In the genomic region with DNA sequence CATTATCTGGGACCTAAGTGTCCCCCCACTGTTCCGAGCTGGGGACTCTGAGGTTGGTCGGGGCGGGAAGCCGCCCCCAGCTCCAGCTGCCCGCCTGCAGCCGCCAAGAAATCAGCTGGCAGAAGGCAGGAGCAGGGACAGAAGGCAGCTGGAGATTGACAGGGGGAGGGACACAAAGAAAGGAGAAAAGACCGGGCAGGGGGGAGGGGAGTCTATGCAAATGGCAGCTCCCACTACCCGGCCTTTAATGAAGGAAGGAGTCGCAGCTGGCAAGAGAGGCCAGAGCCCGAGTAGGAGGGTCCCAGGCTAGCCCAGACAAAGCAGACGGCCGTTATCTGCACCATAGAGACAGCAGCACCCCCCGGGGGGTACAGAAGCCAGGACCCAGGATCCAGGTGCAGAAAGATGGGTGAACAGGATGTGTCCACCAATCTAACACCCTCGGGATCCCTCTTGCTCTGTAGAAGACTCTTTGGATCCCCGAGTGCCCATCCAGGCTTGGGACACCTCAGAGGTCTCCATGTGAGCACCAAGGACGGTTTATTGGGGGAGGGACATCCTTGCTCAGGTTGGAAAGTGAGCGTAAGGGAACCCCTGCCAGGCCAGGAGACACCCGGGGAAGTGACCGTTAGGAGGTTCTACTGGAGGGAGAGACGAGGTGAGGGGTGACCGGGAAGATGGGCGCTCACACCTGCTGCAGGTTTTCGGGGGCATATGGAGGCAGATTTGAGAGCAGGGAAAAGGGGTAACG, we compare ENCODE assay signal across 8 mouse cellular contexts. TPM values are rescaled to one million over a fixed set of nuclear protein-coding genes. Genes with fewer than 3 reads are reported as not detected.
DNase-seq lines count a peak whose midpoint lies in the region; ATAC-seq and TF ChIP-seq lines count a peak whose summit lies in the region.

No protein-coding gene starts in this region.

- H3K36me3 ChIP-seq in kidney, embryonic 14.5 days (ENCODE audit: control insufficient read depth, insufficient read depth, low read length): no peaks in the 10 kb centered on the region
- no peaks in the 10 kb centered on the region for H3K36me3 ChIP-seq in midbrain, embryonic 11.5 days (ENCODE audit: control insufficient read depth, insufficient read depth, low read length)
- H3K36me3 ChIP-seq in stomach, postnatal 0 days (ENCODE audit: control insufficient read depth, insufficient read depth, low read length): no peaks in the 10 kb centered on the region

- peaks cover 10% of the 10 kb centered on the region for H3K27me3 ChIP-seq in kidney, embryonic 14.5 days (ENCODE audit: control insufficient read depth, insufficient read depth, low read length)
- peaks cover 29% of the 10 kb centered on the region for H3K27me3 ChIP-seq in midbrain, embryonic 11.5 days (ENCODE audit: control insufficient read depth, insufficient read depth, low read length)
- peaks cover 3% of the 10 kb centered on the region; the same call in 1 of the 2 replicates for H3K27me3 ChIP-seq in stomach, postnatal 0 days (ENCODE audit: control insufficient read depth, insufficient read depth, low read length)

- H3K4me3 ChIP-seq in kidney, embryonic 14.5 days (ENCODE audit: low read length): peak overlapping the region; percentile 80
- H3K4me3 ChIP-seq in midbrain, embryonic 11.5 days (ENCODE audit: low read depth, low read length): peak overlapping the region; percentile 92
- H3K4me3 ChIP-seq in stomach, postnatal 0 days (ENCODE audit: low read depth, low read length): peak overlapping the region; percentile 64

- TF ChIP-seq EP300 in stomach, postnatal 0 days (optimal IDR thresholded peaks at IDR 0.05): no peak

- peaks cover 3% of the 10 kb centered on the region; the same call in 1 of the 2 replicates for H3K9me3 ChIP-seq in kidney, embryonic 14.5 days (ENCODE audit: control insufficient read depth, low read length)
- H3K9me3 ChIP-seq in midbrain, embryonic 11.5 days (ENCODE audit: control insufficient read depth, low read length): no peaks in the 10 kb centered on the region
- H3K9me3 ChIP-seq in stomach, postnatal 0 days (ENCODE audit: control insufficient read depth, low read length): no peaks in the 10 kb centered on the region

- peak overlapping the region; percentile 100 for H3K4me2 ChIP-seq in kidney, embryonic 14.5 days (replicated peaks; ENCODE audit: low read depth, low read length)
- peak overlapping the region; percentile 98 for H3K4me2 ChIP-seq in midbrain, embryonic 11.5 days
- H3K4me2 ChIP-seq in stomach, postnatal 0 days (replicated peaks; ENCODE audit: low read depth): peak overlapping the region; percentile 94

- H3K4me1 ChIP-seq in kidney, embryonic 14.5 days (ENCODE audit: control insufficient read depth, insufficient read depth, low read length): peaks cover 47% of the 10 kb centered on the region
- H3K4me1 ChIP-seq in midbrain, embryonic 11.5 days (ENCODE audit: control insufficient read depth, insufficient read depth, low read length): peaks cover 45% of the 10 kb centered on the region
- H3K4me1 ChIP-seq in stomach, postnatal 0 days (replicated peaks; ENCODE audit: control insufficient read depth, insufficient read depth): peaks cover 17% of the 10 kb centered on the region

- WGBS in kidney, embryonic 14.5 days: 2% methylated on average over 24 of the region's 24 CpGs
- WGBS in midbrain, embryonic 11.5 days: under 1% methylated on average over 24 of the region's 24 CpGs
- WGBS in stomach, postnatal 0 days: 2% methylated on average over 24 of the region's 24 CpGs

- no peak for ATAC-seq in kidney, embryonic 14.5 days (ENCODE audit: low FRiP score, low TSS enrichment)
- peak; percentile 54 for ATAC-seq in midbrain, embryonic 11.5 days (ENCODE audit: low FRiP score)
- ATAC-seq in stomach, postnatal 0 days (ENCODE audit: low FRiP score, low TSS enrichment): no peak

- TF ChIP-seq CTCF in stomach, postnatal 0 days (IDR thresholded peaks at IDR 0.05; ENCODE audit: low read depth): no peak

- H3K9ac ChIP-seq in kidney, embryonic 14.5 days (ENCODE audit: low read depth, low read length): peak overlapping the region; percentile 87
- peak overlapping the region; percentile 98 for H3K9ac ChIP-seq in midbrain, embryonic 11.5 days (ENCODE audit: low read length)
- H3K9ac ChIP-seq in stomach, postnatal 0 days (ENCODE audit: low read length): peak overlapping the region; percentile 67

- peak overlapping the region; percentile 77 for H3K27ac ChIP-seq in kidney, embryonic 14.5 days (ENCODE audit: low read depth, low read length)
- peak overlapping the region; percentile 89 for H3K27ac ChIP-seq in midbrain, embryonic 11.5 days (ENCODE audit: low read depth, low read length)
- H3K27ac ChIP-seq in stomach, postnatal 0 days (replicated peaks): no peak overlapping the region

- no peak for DNase-seq in kidney, adult 18-20 months
- DNase-seq in NIH3T3 (ENCODE audit: low read depth): peak; percentile 23
- DNase-seq in frontal cortex, adult 2 months (ENCODE audit: extremely low spot score in 1 of 2, low spot score in 1 of 2): peak; percentile 47 to 73
- DNase-seq in layer of hippocampus, postnatal 14 days (ENCODE audit: low spot score in 2 of 2): peak; percentile 78 to 84
- peak; percentile 97 for DNase-seq in midbrain, embryonic 11.5 days (ENCODE audit: low spot score, missing footprints)
- peak; percentile 40 for DNase-seq in stomach, postnatal 0 days (ENCODE audit: low spot score)
- DNase-seq in natural killer cell, adult 2 months (ENCODE audit: low spot score in 2 of 2): no peak

RNA-seq across cellular contexts. Expression of gene Ptprs, which starts 1.3 kb away (rescaled TPM):
- polyA plus RNA-seq in kidney, embryonic 14.5 days (2014; fragmentation: Nextera tagmentation; extraction: Ambion mirVana): 115 and 122 TPM in 2 replicates
- polyA plus RNA-seq in frontal cortex, adult 2 months (2012; rRNA removed): 622 and 690 TPM in 2 replicates
- 100 to 1,000 TPM; 771 to 772 TPM for total RNA-seq in layer of hippocampus, postnatal 14 days (2021)
- polyA plus RNA-seq in midbrain, embryonic 11.5 days (2014; fragmentation: Nextera tagmentation; extraction: Ambion mirVana): 115 and 125 TPM in 2 replicates
- polyA plus RNA-seq in stomach, postnatal 0 days (2015; fragmentation: Nextera tagmentation; extraction: Ambion mirVana): 22.2 and 22.8 TPM in 2 replicates

RNA-seq across cellular contexts. Expression of gene Znrf4, which starts 37.2 kb away (rescaled TPM):
- polyA plus RNA-seq in kidney, embryonic 14.5 days (2014; fragmentation: Nextera tagmentation; extraction: Ambion mirVana): not detected in 2 replicates
- not detected in 2 replicates for polyA plus RNA-seq in frontal cortex, adult 2 months (2012; rRNA removed)
- not detected for total RNA-seq in layer of hippocampus, postnatal 14 days (2021)
- not detected in 2 replicates for polyA plus RNA-seq in midbrain, embryonic 11.5 days (2014; fragmentation: Nextera tagmentation; extraction: Ambion mirVana)
- polyA plus RNA-seq in stomach, postnatal 0 days (2015; fragmentation: Nextera tagmentation; extraction: Ambion mirVana): not detected in 2 replicates

Comparison
In these comparisons a context has a peak if more than half of its experiments do, and no peak if none do; other contexts are left out.
1. DNase-seq: peak in NIH3T3 (single experiment), frontal cortex, adult 2 months (2 of 2), layer of hippocampus, postnatal 14 days (2 of 2), midbrain, embryonic 11.5 days (single experiment) and stomach, postnatal 0 days (single experiment); none in kidney, adult 18-20 months (single experiment) and natural killer cell, adult 2 months (0 of 2).
2. Peak in every context shown above with its lines, with median percentiles within 50 percentile points of each other: H3K4me2 ChIP-seq, H3K4me3 ChIP-seq and H3K9ac ChIP-seq.